Mouse (Mus musculus) T-helper 17 cell (primary cell): ENCODE measurements around the gene Pccb.

Experiments used
- in situ Hi-C, 2 experiments: fragments of 300-600 bp; cut with MboI, MseI; formaldehyde crosslinking; loops; 1 replicate in 1 of 2; 2 replicates in 1 of 2; pipeline ENCODE4 v1.15.1; 2025; ENCODE audit warnings: high pct_unique_total_duplicates in 2 of 2

The Pccb gene

DNA sequence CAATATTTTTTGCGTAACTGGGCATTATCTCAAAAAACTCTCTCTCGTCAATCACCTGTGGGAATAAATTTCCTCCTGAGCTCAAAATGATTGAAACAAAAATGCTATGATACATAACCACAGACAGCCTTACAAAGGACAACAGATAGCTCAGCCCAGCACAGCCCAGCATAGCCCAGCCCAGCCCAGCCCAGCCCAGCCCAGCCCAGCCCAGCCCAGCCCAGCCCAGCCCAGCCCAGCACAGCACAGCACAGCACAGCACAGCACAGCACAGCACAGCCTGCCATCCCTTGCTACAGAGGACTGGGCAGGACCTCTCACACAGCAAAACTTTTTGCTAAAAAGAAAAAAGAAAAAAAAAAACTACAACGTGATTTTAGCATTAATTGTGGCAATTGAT is 46.8 kb downstream of the Pccb start:
- in situ Hi-C loops: loop anchor here in 1 of 2 experiments (25.0 kb wide), 1 partner anchor 1574 kb away; no protein-coding TSS in a partner anchor

DNA sequence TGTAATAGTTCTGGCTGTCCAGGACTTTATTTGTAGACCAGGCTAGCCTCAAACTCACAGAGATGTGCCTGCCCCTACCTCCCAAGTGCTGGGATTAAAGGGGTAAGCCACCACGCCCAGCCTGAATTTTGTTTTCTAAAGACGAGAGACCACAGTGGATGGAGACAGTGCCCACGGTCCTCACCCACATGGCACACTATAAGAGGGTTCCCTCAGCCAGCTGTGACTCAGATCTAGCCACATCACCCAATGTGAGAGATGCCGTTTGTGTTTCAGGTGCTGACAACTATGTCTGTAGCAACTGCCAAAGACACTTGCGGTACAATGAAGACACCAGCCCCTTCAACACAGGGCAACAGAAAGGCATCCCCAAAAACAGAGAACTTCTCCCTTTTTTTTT is 47.7 kb downstream of the Pccb start:
- in situ Hi-C loops: loop anchor here in 1 of 2 experiments (25.0 kb wide), 1 partner anchor 1575 kb away; no protein-coding TSS in a partner anchor

DNA sequence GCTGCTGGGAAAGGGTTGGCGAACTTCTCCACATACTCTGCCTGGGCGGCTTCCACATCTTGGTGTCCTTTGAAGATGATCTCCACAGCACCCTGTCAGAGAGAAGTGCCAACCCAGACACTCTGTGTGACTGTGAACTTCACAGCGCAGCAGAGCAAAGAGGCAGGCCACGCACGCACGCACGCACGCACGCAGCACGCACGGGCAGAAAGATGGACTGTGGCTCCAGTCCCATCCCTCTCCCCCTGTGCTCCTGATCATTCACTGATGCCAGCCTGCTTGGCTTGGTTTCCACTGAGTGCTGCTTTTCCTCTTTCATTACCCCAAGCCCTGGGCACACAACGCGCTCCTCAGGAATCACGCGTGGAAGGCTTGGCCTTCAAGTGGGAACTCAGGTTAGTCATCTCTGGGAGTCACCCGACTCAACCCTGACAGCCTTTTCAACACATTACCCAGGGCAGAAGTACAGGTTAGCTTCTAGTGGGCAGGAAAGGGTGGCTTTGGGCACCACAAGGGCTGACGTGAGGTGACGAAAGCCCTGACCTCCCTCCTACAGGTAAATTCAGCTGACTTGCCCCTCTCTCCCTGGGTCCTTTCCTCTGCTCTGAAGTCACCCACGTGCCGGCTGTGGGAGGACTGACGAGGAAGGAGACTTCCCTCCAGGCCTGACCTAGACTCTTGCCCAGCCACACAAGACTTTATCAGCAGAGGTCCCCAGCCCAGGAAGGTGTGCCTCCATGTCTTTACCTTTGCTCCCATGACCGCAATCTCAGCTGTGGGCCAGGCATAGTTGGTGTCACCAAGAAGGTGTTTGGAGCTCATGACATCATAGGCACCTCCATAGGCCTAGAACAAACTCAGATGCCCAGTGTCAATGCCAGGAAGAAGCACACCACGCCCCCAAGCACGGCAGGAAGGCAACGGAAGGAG is 50.1 kb downstream of the Pccb start:
- in situ Hi-C loops: loop anchor here in 1 of 2 experiments (25.0 kb wide), 1 partner anchor 1578 kb away; no protein-coding TSS in a partner anchor

DNA sequence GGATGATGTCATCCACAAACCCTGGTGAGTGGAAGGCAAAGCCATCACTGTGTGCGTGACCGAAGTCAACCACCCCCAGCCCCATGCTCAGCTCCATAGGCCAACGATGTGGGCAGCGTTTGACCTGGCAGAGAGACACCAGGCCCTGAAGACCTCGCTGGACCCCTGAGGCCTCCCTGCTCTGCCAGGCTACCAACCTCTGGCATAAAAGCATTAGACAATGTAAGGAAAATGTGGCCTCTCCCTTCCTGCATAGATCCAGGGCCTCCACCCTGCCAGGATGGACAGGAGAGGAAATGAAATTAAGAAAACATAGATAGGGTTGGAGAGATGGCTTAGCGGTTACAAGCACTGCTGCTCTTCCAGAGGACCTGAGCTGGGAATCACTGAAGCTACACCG is 51.9 kb downstream of the Pccb start:
- in situ Hi-C loops: loop anchor here in 1 of 2 experiments (25.0 kb wide), 1 partner anchor 1580 kb away; no protein-coding TSS in a partner anchor

DNA sequence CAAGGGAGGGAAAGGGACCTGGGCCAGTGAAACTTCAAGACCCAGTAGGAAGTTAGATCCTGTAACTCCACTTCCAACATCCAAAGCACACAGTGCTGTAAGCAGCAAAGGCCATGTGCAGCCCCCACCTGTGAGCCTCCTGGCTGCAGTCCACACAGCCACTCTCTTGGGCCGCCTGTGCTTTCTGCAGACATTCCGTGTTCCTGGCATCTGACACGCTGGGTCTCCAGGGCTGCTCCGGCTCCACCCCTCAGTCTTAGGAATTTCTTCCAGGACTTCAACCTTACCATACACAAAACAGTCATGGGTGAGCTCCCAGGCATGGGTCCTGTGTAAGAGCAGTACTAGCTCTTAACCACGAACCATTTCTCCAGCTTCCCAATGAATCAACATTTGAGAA is 55.4 kb downstream of the Pccb start:
- in situ Hi-C loops: loop anchor here in 1 of 2 experiments (25.0 kb wide), 1 partner anchor 1583 kb away; no protein-coding TSS in a partner anchor

DNA sequence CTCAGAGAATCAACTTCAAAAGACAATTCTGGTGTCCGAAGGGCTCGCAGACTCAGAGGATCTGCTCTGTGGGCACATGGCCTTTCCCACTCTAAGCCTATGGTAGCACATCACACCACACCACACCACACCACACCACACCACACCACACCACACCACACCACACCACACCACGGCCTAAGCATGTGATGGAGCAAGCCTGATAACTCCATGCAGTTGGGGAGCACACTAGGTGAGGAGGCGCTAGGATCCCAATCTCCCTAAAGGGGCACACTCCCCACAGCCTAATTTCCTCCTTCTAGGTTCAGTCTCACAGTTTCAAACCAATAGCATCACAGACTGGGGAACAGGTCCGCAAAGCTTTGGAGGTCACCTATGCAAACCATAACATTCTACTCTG is 56.0 kb downstream of the Pccb start:
- in situ Hi-C loops: loop anchor here in 1 of 2 experiments (25.0 kb wide), 1 partner anchor 1584 kb away; no protein-coding TSS in a partner anchor

DNA sequence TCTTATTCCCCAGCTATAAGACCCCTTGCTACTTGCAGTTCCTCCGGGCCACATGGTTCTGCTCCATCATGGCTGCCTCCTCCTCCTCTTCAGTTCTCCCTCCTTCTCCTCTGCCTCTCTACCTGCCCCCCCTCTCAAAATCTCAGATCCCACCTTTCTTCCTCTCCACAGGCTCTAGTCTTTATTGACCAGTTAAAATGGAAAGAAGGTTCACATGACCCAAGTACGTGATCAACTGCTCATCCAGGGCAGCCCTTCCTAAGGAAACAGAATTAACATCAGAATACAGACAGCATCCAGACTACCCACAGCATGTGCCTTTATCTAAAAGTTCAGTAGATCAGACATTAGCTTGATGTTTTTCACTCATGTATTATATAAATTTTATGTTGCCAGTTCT is 65.2 kb downstream of the Pccb start:
- in situ Hi-C loops: loop anchor here in 1 of 2 experiments (10.0 kb wide), 1 partner anchor 1745 kb away; no protein-coding TSS in a partner anchor

DNA sequence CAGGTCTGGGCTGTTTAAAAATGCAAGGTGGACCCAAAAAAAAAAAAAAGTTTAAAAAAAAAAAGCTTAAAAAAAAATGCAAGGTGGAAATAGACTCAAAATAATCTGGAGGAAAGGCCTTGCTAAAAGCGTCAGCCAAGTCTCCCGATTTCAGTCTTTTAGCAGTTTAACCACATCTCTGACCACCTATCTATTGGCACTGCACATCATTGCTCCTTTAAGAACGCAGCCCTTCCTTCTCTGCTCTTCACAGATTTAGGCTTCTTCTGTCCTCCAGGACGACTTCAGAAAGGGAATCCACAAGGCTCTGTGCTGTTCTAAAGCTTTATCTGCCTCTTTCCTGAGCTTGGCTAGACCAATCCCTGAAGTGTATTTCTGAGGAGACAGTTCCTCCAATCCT is 70.6 kb downstream of the Pccb start:
- in situ Hi-C loops: loop anchor here in 1 of 2 experiments (10.0 kb wide), 1 partner anchor 1739 kb away; no protein-coding TSS in a partner anchor

DNA sequence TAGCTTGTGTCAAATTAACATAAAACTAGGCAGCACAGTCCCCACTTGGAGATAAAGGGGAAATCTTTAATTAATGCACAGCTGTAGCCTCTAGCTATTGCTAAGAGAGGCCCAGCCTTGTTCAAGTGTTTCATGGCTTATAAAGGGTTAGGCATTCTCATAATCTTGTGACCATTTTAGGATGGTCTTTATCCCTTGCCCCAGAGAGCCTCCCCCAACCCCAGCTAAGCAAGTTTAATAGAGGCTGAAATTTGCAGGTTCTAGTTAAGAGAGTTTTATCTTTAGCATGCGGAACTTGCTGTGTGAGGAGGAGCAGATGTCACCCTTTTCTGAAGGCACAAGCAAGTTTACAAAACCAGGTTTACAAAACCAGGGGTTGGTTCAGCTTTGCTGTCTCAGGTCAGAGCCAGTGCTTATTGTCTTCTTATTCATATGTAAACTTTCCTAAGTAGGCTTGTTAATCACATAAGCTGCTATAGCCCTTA is 71.2 kb downstream of the Pccb start:
- in situ Hi-C loops: loop anchor here in 1 of 2 experiments (10.0 kb wide), 1 partner anchor 1739 kb away; no protein-coding TSS in a partner anchor

DNA sequence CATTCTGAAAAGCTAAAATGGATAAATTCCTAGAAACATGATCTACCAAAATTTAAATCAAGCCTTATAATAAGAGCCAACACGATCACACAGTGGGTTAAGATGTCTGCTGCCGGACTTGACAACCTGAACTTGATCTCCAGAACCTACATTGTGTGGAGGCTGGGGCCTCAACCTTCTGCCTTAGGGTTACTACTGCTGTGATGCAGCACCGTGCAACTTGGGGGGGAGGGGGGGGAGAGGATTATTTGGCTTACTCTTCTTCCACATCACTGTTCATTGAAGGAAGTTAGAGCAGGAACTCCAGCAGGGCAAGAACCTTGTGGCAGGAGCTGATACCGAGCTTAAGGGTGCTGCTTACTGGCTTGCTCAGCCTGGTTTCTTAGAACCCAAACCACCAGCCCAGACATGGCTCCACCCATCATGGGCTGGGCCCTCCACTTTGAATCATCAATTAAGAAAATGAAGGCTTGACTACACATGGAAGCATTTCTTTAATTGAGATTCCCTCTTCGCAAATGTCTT is 71.7 kb downstream of the Pccb start:
- in situ Hi-C loops: loop anchor here in 1 of 2 experiments (10.0 kb wide), 1 partner anchor 1738 kb away; no protein-coding TSS in a partner anchor

DNA sequence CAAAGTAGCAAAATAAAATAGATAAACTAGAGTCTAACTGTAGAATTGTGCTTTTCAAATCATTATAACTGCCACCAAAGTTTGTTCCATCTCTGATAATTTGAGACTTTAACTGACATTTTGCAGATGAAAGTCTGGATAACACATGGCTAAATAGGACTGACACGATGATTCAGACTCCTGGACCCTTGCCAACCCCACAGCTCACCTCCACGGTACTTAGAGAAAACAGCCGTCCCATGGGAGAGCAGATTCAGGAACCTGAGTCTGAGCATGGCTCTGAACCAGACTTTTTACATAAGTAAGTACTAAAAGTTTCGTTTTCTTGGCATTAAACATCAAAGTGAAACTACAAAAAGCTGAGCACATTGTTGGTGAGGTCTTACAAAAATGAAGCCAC is 83.2 kb downstream of the Pccb start:
- in situ Hi-C loops: no loop called here

DNA sequence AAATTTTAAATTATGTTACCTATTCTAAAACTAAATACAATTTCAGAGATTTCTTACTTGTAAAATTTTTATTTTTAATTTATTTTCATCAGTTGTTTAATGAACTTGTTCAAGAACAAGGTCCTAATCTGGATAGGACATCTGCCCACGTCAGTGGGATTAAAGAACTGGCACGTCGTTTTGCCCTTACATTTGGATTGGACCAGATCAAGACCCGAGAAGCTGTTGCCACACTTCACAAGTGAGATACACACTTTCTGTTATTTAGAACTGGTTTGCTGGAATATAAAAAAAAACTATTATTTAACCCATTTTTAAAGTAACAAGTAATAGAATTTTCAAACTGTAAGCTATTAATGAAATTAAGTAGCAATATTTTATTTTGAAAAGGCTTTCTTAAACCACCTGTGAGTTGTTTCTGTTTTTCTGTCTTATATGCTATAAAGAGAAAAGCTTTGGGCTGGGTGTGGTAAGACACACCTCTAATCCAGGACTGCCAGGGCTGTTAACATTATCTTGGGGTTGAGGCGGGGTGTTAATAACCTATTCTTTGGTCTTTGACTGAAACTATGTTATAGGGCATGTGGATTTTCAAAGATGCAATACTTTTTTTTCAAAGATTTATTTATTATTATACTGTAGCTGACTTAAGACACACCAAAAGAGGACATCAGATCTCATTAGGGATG is 89.9 kb downstream of the Pccb start:
- in situ Hi-C loops: no loop called here

DNA sequence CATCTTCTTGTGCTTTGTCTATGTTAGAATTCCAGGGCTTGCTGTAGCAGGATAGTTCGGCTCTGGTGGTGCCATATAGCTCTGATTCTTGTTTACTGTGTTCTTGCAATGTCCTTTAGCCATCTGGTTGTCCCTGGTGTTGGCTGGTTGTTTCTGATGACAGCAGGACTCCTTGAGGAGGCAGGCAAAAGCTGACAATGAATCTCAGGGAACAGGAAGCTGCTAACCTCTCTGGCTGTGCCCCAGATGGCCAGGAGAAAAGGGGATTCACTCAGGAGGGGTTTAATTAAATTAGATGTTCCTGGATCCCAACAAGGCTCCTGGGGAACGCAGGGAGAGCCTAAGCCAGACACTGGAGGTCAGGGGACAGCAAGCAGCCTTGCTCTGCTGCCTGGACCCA is 92.7 kb downstream of the Pccb start:
- in situ Hi-C loops: no loop called here
